Mouse (Mus musculus) brain, embryonic 14.5 days (tissue): Measurements from ENCODE around the gene Nmnat1.

Experiments used
- CTCF ChIP-seq: fragments of 200-500 bp; IDR thresholded peaks from 2 replicates; pipeline ENCODE4 v1.5.1; 2012; ENCODE audit warnings: inconsistent platforms, mild to moderate bottlenecking, moderate library complexity, borderline replicate concordance; ENCODE audit not compliant: insufficient read depth, insufficient read length; ENCODE audit errors: extremely low read depth
- POLR2A ChIP-seq: fragments of 200-500 bp; IDR thresholded peaks from 2 replicates; pipeline ENCODE4 v1.6.1; 2012; ENCODE audit warnings: mild to moderate bottlenecking, inconsistent platforms, borderline replicate concordance; ENCODE audit not compliant: poor library complexity, insufficient read depth, insufficient read length, severe bottlenecking; ENCODE audit errors: extremely low read depth

- no peak for TF ChIP-seq CTCF
- no peak for TF ChIP-seq POLR2A
These were observed 436 bp downstream of the Nmnat1 start for GRCm38 (mm10) chr4:149484566-149484965.
